Mouse (Mus musculus) hindbrain, embryonic 16.5 days (tissue): ENCODE data around the gene Miip. TPM values are rescaled to one million over a fixed set of nuclear protein-coding genes. Genes with fewer than 3 reads are reported as not detected.
"Not testable (repeated sequence)": the region's sequence is repeated elsewhere in the genome, so short reads cannot be mapped to it uniquely, and the experiment has no call there.

Experiments
- ATAC-seq: fragments of 200-750 bp; cut with Nextera tagmentation; 2 replicates; pipeline ENCODE4 v1.8.0; 2017; ENCODE audit warnings: moderate TSS enrichment, moderate library complexity
- H3K27ac ChIP-seq: fragments of 300-500 bp; sonication (generic); 2 replicates; pipeline ENCODE4 v1.5.1; 2014; ENCODE audit warnings: low read depth, mild to moderate bottlenecking, control low read depth, low read length, moderate library complexity
- H3K27me3 ChIP-seq: fragments of 300-500 bp; sonication (generic); replicated peaks from 2 replicates; pipeline ENCODE4 v1.6.1; 2014; ENCODE audit warnings: low read length; ENCODE audit not compliant: control insufficient read depth, insufficient read depth
- H3K36me3 ChIP-seq: fragments of 300-500 bp; sonication (generic); 2 replicates; pipeline ENCODE4 v1.6.1; 2014; ENCODE audit warnings: mild to moderate bottlenecking, low read length, moderate library complexity, mixed read lengths; ENCODE audit not compliant: control insufficient read depth, insufficient read depth
- H3K4me1 ChIP-seq: fragments of 300-500 bp; sonication (generic); 2 replicates; pipeline ENCODE4 v1.6.1; 2014; ENCODE audit warnings: low read depth, low read length; ENCODE audit not compliant: control insufficient read depth, insufficient read depth
- H3K4me2 ChIP-seq: fragments of 300-500 bp; sonication (generic); 2 replicates; pipeline ENCODE4 v1.6.1; 2014; ENCODE audit warnings: mild to moderate bottlenecking, low read length, control low read depth, moderate library complexity
- H3K4me3 ChIP-seq: fragments of 300-500 bp; sonication (generic); 2 replicates; pipeline ENCODE4 v1.5.1; 2014; ENCODE audit warnings: mild to moderate bottlenecking, low read length, control low read depth, moderate library complexity
- H3K9ac ChIP-seq: fragments of 300-500 bp; sonication (generic); 2 replicates; pipeline ENCODE4 v1.6.1; 2014; ENCODE audit warnings: low read depth, mild to moderate bottlenecking, control low read depth, low read length, moderate library complexity
- H3K9me3 ChIP-seq: fragments of 300-500 bp; sonication (generic); 2 replicates; pipeline ENCODE4 v1.6.1; 2014; ENCODE audit warnings: mild to moderate bottlenecking, low read length, moderate library complexity; ENCODE audit not compliant: control insufficient read depth
- WGBS: fragments of 180-500 bp; shearing (Covaris S2); extraction: QIAGEN DNeasy Blood & Tissue Kit; methylation state at CpG from one replicate; pipeline ENCODE4 v1.1.7; 2014; 5-methylcytosine and 5-hydroxymethylcytosine counted together
- polyA plus RNA-seq: library from polyadenylated mRNA; unstranded; fragments of >200 nt; fragmentation: Nextera tagmentation; extraction: Ambion mirVana; gene quantifications from 2 replicates; pipeline ENCODE4 v1.2.1, GENCODE M21; 2015

Gene Miip
- polyA plus RNA-seq, 1 experiment from 2014 or later, result 37.6 TPM

GRCm38 (mm10) chr4:147879865-147880264, 11.2 kb upstream of the Miip start:
- no peak overlapping the region for H3K4me2 ChIP-seq
- H3K27me3 ChIP-seq, result no peaks in the 10 kb centered on the region
- no peak for ATAC-seq
- H3K4me1 ChIP-seq, result no peaks in the 10 kb centered on the region
- no peak overlapping the region for H3K27ac ChIP-seq
- 55% methylated on average over 5 of the region's 5 CpGs for WGBS
- no peaks in the 10 kb centered on the region for H3K9me3 ChIP-seq
- no peak overlapping the region for H3K9ac ChIP-seq
- no peak overlapping the region for H3K4me3 ChIP-seq
- H3K36me3 ChIP-seq, result peaks cover 82% of the 10 kb centered on the region

DNA sequence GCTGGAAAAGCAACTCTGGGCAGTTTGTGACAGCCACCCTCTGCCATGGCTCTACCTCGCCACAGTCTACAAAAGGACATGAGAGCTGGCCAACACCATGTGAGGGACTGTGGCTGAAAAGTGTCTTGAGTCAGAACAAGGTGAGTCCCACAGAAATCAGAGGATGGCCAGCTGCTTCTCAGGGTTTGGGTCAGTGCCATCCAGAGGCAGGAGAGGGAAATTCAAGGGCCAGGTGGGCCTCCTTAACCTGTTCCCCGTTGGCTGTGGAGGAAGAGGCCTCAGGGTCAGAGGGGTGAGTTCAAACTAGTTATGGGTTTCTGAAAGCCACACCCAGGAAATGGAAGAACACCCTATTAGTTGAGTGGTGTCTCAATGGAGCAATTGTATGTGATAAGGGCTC, 10.8 kb upstream of the Miip start:
- Histone ChIP-seq H3K9ac (no peak overlapping the region), H3K9me3 (no peaks in the 10 kb centered on the region)
- 77% methylated on average over 2 of the region's 2 CpGs for WGBS

DNA sequence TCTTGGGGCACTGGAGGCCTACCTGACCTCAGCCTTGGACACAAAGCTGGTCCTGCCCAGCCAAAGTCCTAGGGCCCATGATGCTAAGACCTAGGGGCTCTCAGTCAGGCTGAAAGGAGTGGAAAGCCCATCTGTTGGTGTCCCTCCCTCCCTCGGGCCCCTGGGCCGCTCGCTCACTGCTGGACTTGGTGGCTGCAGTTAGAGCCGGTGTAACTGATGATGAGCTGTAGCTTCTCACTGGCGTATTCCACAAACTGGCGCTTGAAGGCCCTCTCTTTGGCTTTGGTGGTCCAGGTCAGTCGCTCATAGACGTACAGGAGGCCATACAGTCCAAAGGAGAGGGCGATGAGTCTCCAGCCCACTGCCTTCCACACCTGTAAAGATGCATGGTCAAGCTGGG, 9.9 kb upstream of the Miip start:
- Histone ChIP-seq H3K27ac (no peak overlapping the region), H3K4me3 (no peak overlapping the region), H3K4me1 (no peaks in the 10 kb centered on the region), H3K9ac (no peak overlapping the region), H3K36me3 (peaks cover 79% of the 10 kb centered on the region), H3K9me3 (no peaks in the 10 kb centered on the region), H3K27me3 (no peaks in the 10 kb centered on the region), H3K4me2 (no peak overlapping the region)
- no peak for ATAC-seq
- over 99% methylated on average over 9 of the region's 9 CpGs for WGBS

More for the DNA sequence above, 10.8 kb upstream of the Miip start:
- no peak overlapping the region for H3K27ac ChIP-seq
- H3K4me1 ChIP-seq, result no peaks in the 10 kb centered on the region
- ATAC-seq, result no peak
- no peaks in the 10 kb centered on the region for H3K27me3 ChIP-seq
- no peak overlapping the region for H3K4me2 ChIP-seq
- H3K4me3 ChIP-seq, result no peak overlapping the region
- peaks cover 84% of the 10 kb centered on the region for H3K36me3 ChIP-seq

- no peaks in the 10 kb centered on the region for H3K27me3 ChIP-seq
- H3K4me1 ChIP-seq, result no peaks in the 10 kb centered on the region
- no peak overlapping the region for H3K27ac ChIP-seq
- no peaks in the 10 kb centered on the region for H3K9me3 ChIP-seq
- H3K4me2 ChIP-seq, result no peak overlapping the region
- 92% methylated on average over 4 of the region's 4 CpGs for WGBS
- ATAC-seq, result no peak
- H3K36me3 ChIP-seq, result peaks cover 66% of the 10 kb centered on the region
- no peak overlapping the region for H3K4me3 ChIP-seq
- no peak overlapping the region for H3K9ac ChIP-seq
These were observed 7.4 kb upstream of the Miip start for GRCm38 (mm10) chr4:147875852-147876575.

DNA sequence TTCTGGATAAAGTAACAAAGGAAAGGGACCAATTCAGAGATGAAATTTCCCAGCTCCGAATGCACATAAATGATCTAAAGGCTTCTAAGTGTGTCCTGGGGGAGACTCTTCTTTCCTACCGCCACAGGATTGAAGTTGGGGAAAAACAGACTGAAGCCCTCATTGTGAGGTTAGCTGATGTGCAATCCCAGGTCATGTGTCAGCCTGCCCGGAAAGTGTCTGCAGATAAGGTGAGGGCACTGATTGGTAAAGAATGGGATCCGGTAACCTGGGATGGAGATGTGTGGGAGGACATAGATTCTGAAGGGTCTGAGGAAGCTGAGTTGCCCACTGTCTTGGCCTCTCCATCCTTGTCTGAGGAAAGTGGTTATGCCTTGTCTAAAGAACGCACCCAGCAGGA, 622 bp upstream of the Miip start:
- Histone ChIP-seq H3K27me3 (no peaks in the 10 kb centered on the region), H3K27ac (no peak overlapping the region), H3K4me3 (peak overlapping the region; percentile 80), H3K9ac (peak overlapping the region; percentile 49), H3K4me2 (peak overlapping the region; percentile 58), H3K4me1 (peaks cover 20% of the 10 kb centered on the region), H3K36me3 (peaks cover 21% of the 10 kb centered on the region; the same call in 1 of the 2 replicates), H3K9me3 (no peaks in the 10 kb centered on the region)
- WGBS, result 23% methylated on average over 5 of the region's 5 CpGs
- no peak for ATAC-seq

DNA sequence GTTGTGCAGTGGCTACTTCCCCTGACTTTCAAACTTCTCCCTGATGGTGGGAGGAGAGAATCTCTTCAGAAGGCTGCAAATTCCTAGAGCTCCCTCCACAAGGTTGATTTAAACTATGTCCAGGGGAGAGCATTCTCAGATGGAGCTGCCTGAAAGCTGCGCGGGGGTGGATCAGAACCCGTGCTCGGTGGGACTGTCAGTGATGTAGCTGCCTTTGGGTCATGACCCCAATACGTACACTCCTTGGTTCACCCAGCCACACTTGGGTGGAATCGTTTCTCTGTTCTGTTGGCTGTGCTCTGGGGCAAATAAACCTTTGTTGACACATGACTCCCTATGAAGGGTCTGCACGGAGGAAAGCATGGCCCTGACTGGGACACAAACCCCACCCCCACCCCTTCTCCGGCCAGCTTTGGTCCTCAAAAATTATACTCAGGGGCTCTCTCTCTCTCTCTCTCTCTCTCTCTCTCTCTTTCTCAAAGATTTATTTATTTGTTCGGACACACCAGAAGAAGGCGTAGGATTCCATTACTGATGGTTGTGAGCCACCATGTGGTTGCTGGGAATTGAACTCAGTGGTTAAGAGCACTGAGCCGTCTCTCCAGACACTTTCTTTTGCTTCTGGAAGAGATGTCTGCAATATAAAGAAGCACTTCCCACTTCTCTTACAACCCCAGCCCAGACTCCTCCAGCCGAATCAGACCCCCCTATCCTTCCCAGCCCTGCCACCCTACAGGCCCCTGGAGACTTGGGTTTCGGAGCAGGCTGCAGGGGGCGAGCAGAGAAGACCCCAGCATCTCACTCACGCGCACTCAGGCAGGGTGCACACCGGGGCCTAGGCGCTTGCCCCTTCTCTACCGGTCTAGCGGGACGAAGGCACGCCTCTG, 810 bp downstream of the Miip start:
- ATAC-seq, result peak; percentile 1; the same call in 1 of the 2 replicates
- H3K4me2 ChIP-seq, result peak overlapping the region; percentile 66
- H3K9me3 ChIP-seq, result no peaks in the 10 kb centered on the region
- H3K4me1 ChIP-seq, result peaks cover 20% of the 10 kb centered on the region
- peak overlapping the region; percentile 82 for H3K9ac ChIP-seq
- no peaks in the 10 kb centered on the region for H3K27me3 ChIP-seq
- whole genome bisulfite sequencing, result 3% methylated on average over 22 of the region's 22 CpGs
- H3K27ac ChIP-seq, result peak overlapping the region; percentile 86
- peaks cover 19% of the 10 kb centered on the region; the same call in 1 of the 2 replicates for H3K36me3 ChIP-seq
- H3K4me3 ChIP-seq, result peak overlapping the region; percentile 80

GRCm38 (mm10) chr4:147866793-147867192, 1.8 kb downstream of the Miip start:
- peaks cover 20% of the 10 kb centered on the region for H3K4me1 ChIP-seq
- H3K27ac ChIP-seq, H3K9ac ChIP-seq, H3K4me3 ChIP-seq, H3K27me3 ChIP-seq, H3K4me2 ChIP-seq, H3K9me3 ChIP-seq, ATAC-seq: not testable (repeated sequence)
- WGBS, result 57% methylated on average over 3 of the region's 3 CpGs
- peaks cover 21% of the 10 kb centered on the region; the same call in 1 of the 2 replicates for H3K36me3 ChIP-seq

DNA sequence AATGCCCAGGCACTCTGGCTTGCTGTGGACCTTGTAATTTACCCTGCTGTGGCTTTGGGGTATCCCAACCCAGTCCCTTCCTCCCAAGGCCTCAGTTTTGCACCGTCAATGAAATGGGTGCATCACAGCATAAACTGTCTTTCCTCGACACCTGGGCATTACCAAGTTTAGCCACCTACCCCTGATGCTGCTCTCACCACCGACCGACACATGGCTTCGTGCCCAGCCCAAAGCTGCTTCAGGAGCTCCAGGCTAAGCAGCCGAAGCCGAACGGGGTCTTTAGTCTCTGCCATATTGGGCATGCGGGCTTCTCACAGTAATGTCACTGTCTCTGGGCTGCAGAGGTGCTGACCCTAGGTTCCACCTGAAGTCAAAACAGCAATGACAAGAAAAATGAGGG, 2.6 kb downstream of the Miip start:
- no peak for ATAC-seq
- peaks cover 26% of the 10 kb centered on the region for H3K36me3 ChIP-seq
- 96% methylated on average over 9 of the region's 9 CpGs for WGBS

DNA sequence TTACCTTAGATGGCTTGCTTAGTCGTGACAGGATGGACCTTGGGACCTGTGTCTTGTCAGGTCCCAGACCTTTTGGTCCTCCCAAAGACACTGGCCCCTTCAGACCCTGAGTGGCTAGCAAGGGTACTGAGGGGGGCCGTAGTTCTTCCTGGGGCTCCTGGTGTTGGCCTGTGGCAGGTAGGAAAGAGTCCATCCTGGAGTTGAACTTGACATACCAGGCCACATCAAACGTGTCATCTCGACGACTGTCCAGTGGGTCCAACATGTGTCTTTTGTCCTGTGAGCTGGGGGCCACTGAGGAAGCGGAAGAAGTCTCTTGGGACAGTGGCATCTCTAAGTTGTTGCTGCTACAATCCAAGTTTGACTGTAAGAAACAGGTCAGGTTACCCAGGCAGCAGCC, 3.0 kb downstream of the Miip start:
- Histone ChIP-seq H3K9me3 (no peaks in the 10 kb centered on the region), H3K27me3 (no peaks in the 10 kb centered on the region), H3K36me3 (peaks cover 28% of the 10 kb centered on the region), H3K27ac (no peak overlapping the region), H3K9ac (no peak overlapping the region), H3K4me3 (no peak overlapping the region), H3K4me1 (peaks cover 20% of the 10 kb centered on the region), H3K4me2 (no peak overlapping the region)
- 93% methylated on average over 6 of the region's 6 CpGs for WGBS
- no peak for ATAC-seq

More for the DNA sequence above, 2.6 kb downstream of the Miip start:
- H3K9ac ChIP-seq, result no peak overlapping the region
- H3K9me3 ChIP-seq, result no peaks in the 10 kb centered on the region
- H3K4me3 ChIP-seq, result no peak overlapping the region
- peaks cover 20% of the 10 kb centered on the region for H3K4me1 ChIP-seq
- no peak overlapping the region for H3K4me2 ChIP-seq
- no peaks in the 10 kb centered on the region for H3K27me3 ChIP-seq
- H3K27ac ChIP-seq, result no peak overlapping the region
